Mouse (Mus musculus) limb, embryonic 14.5 days (tissue): ENCODE data around the gene Adamts9. TPM values are rescaled to one million over a fixed set of nuclear protein-coding genes. Genes with fewer than 3 reads are reported as not detected.

Experiments used
- ATAC-seq: fragments of 200-750 bp; cut with Nextera tagmentation; 2 replicates; pipeline ENCODE4 v1.8.0; 2017; ENCODE audit warnings: low read depth, moderate number of reproducible peaks, moderate TSS enrichment; ENCODE audit not compliant: low FRiP score
- DNase-seq: peaks from one replicate; pipeline ENCODE4 v3.0.0-alpha.2; 2015; ENCODE audit warnings: low spot score
- H3K27ac ChIP-seq: fragments of 300-500 bp; sonication (generic); replicated peaks from 2 replicates; pipeline ENCODE4 v1.5.1; 2014; ENCODE audit warnings: low read depth, mild to moderate bottlenecking, low read length, moderate library complexity, mixed read lengths
- H3K27me3 ChIP-seq: fragments of 300-500 bp; sonication (generic); 2 replicates; pipeline ENCODE4 v1.6.1; 2014; ENCODE audit warnings: low read length, mixed read lengths; ENCODE audit not compliant: control insufficient read depth, insufficient read depth
- H3K36me3 ChIP-seq: fragments of 300-500 bp; sonication (generic); 2 replicates; pipeline ENCODE4 v1.6.1; 2014; ENCODE audit warnings: mild to moderate bottlenecking, low read length, moderate library complexity, mixed read lengths; ENCODE audit not compliant: control insufficient read depth, insufficient read depth
- H3K4me1 ChIP-seq: fragments of 300-500 bp; sonication (generic); 2 replicates; pipeline ENCODE4 v1.6.1; 2014; ENCODE audit warnings: antibody characterized with exemption, low read length, mixed read lengths; ENCODE audit not compliant: control insufficient read depth, insufficient read depth
- H3K4me2 ChIP-seq: fragments of 300-500 bp; sonication (generic); replicated peaks from 2 replicates; pipeline ENCODE4 v1.6.1; 2014; ENCODE audit warnings: low read depth, mild to moderate bottlenecking, low read length, moderate library complexity; ENCODE audit not compliant: severe bottlenecking
- H3K4me3 ChIP-seq: fragments of 300-500 bp; sonication (generic); replicated peaks from 2 replicates; pipeline ENCODE4 v1.5.1; 2014; ENCODE audit warnings: low read length
- H3K9ac ChIP-seq: fragments of 300-500 bp; sonication (generic); 2 replicates; pipeline ENCODE4 v1.6.1; 2014; ENCODE audit warnings: mild to moderate bottlenecking, low read depth, low read length, moderate library complexity; ENCODE audit not compliant: severe bottlenecking
- H3K9me3 ChIP-seq: fragments of 300-500 bp; sonication (generic); 2 replicates; pipeline ENCODE4 v1.6.1; 2016; ENCODE audit warnings: low read length; ENCODE audit not compliant: control insufficient read depth
- POLR2A ChIP-seq: fragments of 200-500 bp; IDR thresholded peaks from 2 replicates; pipeline ENCODE4 v1.8.0; 2012; ENCODE audit warnings: inconsistent platforms, mild to moderate bottlenecking, moderate library complexity, borderline replicate concordance; ENCODE audit not compliant: insufficient read depth, insufficient read length; ENCODE audit errors: extremely low read depth
- WGBS: fragments of 180-500 bp; shearing (Covaris S2); extraction: QIAGEN DNeasy Blood & Tissue Kit; methylation state at CpG from one replicate; pipeline ENCODE4 v1.1.7; 2014; 5-methylcytosine and 5-hydroxymethylcytosine counted together
- polyA plus RNA-seq, 2 experiments: library from polyadenylated mRNA; depleted of rRNA in 1 of 2; stranded (reverse) in 1 of 2; unstranded in 1 of 2; fragments of >200 nt; fragmentation: Nextera tagmentation in 1 of 2; extraction: Ambion mirVana in 1 of 2; gene quantifications; 2 replicates each; pipeline versions ENCODE4 v1.2.1 to v1.2.3; 2012 to 2014

The Adamts9 gene
- polyA plus RNA-seq, 2 experiments, result 8.9 to 21.2 TPM

DNA sequence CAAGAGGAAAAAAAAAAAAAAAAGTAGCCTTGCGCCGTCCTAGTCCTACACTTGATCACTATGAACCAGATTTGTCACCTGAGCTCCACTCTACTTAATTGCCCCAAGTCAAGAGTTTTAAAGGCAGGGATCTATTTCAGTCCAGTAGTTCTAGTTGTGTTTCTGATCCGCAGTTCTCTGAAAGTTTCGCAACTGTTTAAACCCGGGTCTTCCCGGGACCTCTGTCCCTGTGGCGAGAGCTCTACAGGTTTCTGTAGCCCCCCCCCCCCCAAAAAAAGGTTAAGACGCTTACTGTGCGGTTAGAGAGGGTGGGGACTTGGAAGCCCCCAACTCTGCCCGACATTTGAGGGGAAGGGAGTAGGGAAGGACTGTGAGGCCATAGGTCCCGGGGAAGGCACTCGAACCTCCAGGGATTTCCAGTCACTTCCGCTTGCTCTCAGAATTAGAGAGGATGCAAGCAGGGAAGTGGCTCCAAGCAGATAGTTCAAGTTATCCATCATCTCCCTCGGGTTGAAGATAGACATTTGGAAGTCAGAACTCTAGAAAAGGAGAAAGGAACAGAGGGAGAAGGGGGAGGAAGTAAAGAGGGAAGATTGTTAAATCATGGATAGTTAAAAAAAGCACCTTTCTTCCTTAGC, 875 bp upstream of the Adamts9 start:
- ATAC-seq (no peak), DNase-seq (no peak)
- Histone ChIP-seq H3K4me3 (peak overlapping the region; percentile 56), H3K27ac (no peak overlapping the region; the same call in 1 of the 2 replicates), H3K9ac (peak overlapping the region; percentile 77), H3K9me3 (0 out of 2 replicates have a peak, but pooled peaks cover 6% of the 10 kb centered on the region), H3K36me3 (no peaks in the 10 kb centered on the region), H3K4me1 (peaks cover 7% of the 10 kb centered on the region), H3K27me3 (0 out of 2 replicates have a peak, but pooled peaks cover 10% of the 10 kb centered on the region), H3K4me2 (peak overlapping the region; percentile 90)
- no peak for TF ChIP-seq POLR2A
- 4% methylated on average over 14 of the region's 14 CpGs for WGBS

DNA sequence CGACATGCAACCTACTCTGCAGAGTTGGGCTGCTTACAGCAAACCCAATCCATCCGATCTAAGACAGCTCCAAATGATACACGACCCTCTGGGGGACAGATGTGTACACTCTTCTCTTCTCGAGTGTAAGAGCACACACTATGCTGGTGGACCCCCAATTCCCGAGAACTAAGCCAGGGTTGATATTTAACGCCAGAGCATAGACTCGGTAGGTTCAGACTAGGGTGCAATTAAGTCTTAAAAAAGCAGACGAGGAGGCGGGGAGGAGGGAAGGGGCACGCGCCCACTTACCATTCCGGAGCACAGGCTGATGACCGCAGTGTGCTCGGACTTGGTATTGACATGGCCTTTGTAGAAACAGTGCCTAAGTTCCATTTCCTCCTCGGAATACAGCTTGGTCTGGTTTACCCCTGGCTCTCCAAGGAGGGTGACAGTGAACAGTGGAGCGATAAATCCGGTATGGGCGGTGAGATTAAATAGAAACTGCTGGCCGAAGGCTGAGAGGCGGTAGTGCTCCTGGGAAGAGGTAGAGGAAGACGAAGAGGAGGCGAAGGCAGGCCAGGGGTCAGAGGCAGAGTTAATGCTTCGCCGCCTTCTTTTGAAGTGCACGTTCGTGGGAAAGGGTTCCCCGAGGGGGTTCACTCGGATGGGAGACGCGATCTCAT, 1.4 kb downstream of the Adamts9 start:
- 0 out of 2 replicates have a peak, but pooled peaks have one; percentile 1 for ATAC-seq
- peaks cover 9% of the 10 kb centered on the region for H3K4me1 ChIP-seq
- peak overlapping the region; percentile 90 for H3K4me2 ChIP-seq
- WGBS, result under 1% methylated on average over 30 of the region's 30 CpGs
- H3K27ac ChIP-seq, result peak overlapping the region; percentile 16
- peak; percentile 6 for DNase-seq
- peak overlapping the region; percentile 77 for H3K9ac ChIP-seq
- H3K27me3 ChIP-seq, result 0 out of 2 replicates have a peak, but pooled peaks cover 10% of the 10 kb centered on the region
- no peaks in the 10 kb centered on the region for H3K9me3 ChIP-seq
- peaks cover 4% of the 10 kb centered on the region for H3K36me3 ChIP-seq
- TF ChIP-seq POLR2A, result no peak
- peak overlapping the region; percentile 56 for H3K4me3 ChIP-seq

DNA sequence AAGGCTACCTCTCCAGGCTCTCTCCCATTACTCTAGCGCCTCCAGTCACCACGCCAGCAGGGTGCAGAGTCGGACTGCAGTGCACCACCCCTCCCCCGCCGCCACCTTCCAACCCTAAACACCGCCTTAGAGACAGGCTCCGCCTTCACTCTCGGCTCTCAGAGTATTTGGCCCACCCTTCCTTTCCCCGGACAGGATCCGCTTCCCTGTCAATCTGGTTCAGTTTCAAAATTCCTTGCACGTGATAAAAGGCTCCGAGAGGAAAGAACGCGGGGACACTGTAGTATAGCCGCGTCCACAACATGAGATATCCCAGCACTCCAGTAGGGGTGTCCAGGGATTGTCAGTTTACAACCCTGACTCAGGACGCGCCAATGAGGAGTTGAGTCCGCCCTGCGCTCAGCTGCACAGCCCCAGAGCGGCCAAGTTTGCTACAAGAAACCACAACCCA, 2.0 kb downstream of the Adamts9 start:
- WGBS, result under 1% methylated on average over 21 of the region's 21 CpGs
- 0 out of 2 replicates have a peak, but pooled peaks cover 10% of the 10 kb centered on the region for H3K27me3 ChIP-seq
- peaks cover 9% of the 10 kb centered on the region for H3K4me1 ChIP-seq
- H3K9ac ChIP-seq, result peak overlapping the region; percentile 77
- H3K4me2 ChIP-seq, result peak overlapping the region; percentile 90
- H3K36me3 ChIP-seq, result peaks cover 8% of the 10 kb centered on the region
- no peak for TF ChIP-seq POLR2A
- ATAC-seq, result peak; percentile 74
- peak overlapping the region; percentile 27 for H3K27ac ChIP-seq
- no peaks in the 10 kb centered on the region for H3K9me3 ChIP-seq
- peak; percentile 89 for DNase-seq
- peak overlapping the region; percentile 56 for H3K4me3 ChIP-seq

DNA sequence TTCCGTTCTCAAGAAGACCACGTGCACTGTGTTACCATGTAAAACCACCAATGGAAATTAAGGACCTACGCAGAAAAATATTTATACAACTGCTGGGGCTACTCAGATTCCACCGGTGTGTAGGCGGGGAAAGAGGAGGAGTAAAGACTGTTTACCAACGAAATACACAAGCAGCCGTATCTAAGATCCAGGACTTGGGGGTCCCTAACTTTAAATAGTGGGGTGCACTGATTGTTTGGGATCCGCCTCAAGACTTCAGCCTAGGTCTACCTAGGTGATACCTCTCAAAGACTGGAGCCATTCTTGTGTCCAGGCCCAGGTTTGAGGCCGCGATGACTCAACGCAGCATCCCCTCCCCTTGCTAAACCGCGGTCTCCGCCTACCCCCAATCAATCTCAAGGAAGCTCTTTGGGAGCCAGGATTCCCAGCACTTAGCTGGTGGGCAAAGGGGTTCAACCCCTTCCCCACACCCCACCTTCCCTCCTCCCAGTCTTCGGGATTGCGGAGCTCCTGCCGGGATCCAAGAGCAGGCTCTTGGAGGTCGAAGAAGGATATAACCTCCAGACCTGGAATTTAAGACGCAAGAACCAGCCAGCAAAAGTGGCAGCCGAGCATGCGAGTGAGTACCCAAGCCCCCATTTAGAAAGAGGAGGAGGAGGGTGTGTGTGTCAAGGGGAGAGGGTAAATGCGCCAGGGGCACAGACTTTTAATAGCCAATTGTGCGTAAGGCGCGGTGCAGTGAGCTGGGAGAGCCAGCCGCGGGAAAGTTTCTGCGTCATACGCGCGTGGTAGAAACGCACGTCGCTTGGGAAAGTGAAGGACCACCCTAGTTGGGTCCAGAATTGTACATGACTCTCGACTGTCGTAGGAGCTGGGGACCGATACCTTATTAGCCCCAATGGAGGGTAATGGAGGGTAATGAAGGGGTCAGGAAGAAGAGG, 2.8 kb downstream of the Adamts9 start:
- Histone ChIP-seq H3K27me3 (0 out of 2 replicates have a peak, but pooled peaks cover 7% of the 10 kb centered on the region), H3K9ac (peak overlapping the region; percentile 49), H3K9me3 (no peaks in the 10 kb centered on the region), H3K27ac (peak overlapping the region; percentile 27), H3K4me1 (peaks cover 9% of the 10 kb centered on the region), H3K4me2 (peak overlapping the region; percentile 90), H3K36me3 (peaks cover 12% of the 10 kb centered on the region), H3K4me3 (peak overlapping the region; percentile 56)
- under 1% methylated on average over 37 of the region's 37 CpGs for WGBS
- ATAC-seq (peak; percentile 39; the same call in 1 of the 2 replicates), DNase-seq (peak; percentile 60)
- no peak for TF ChIP-seq POLR2A
